Mouse (Mus musculus): ENCODE measurements around the gene Ppp2r2d.

GRCm38 (mm10) chr7:138898122-138898521 lies 52.2 kb downstream of the Ppp2r2d start:
- TF ChIP-seq POLR2A (IDR thresholded peaks at IDR 0.05; ENCODE audit: control insufficient read depth, extremely low read depth, insufficient read depth, low read length, poor library complexity) (no peak), CTCF (IDR thresholded peaks at IDR 0.05; ENCODE audit: borderline replicate concordance, control insufficient read depth, extremely low read depth, insufficient read depth, low read length, poor library complexity) (no peak)

All from thymus, adult 2 months (tissue).